Mouse (Mus musculus) heart, embryonic 11.5 days (tissue): ENCODE results near the gene Pigyl. TPM values are rescaled to one million over a fixed set of nuclear protein-coding genes. Genes with fewer than 3 reads are reported as not detected.

ENCODE experiments used
- ATAC-seq: fragments of 200-750 bp; cut with Nextera tagmentation; replicated peaks from 2 replicates; pipeline ENCODE4 v1.8.0; 2017; ENCODE audit warnings: moderate library complexity; ENCODE audit not compliant: insufficient number of reproducible peaks, low FRiP score, low TSS enrichment
- H3K27ac ChIP-seq: fragments of 300-500 bp; sonication (generic); 2 replicates; pipeline ENCODE4 v1.5.1; 2014; ENCODE audit warnings: mild to moderate bottlenecking, low read depth, low read length
- H3K27me3 ChIP-seq: fragments of 300-500 bp; sonication (generic); 2 replicates; pipeline ENCODE4 v1.6.1; 2014; ENCODE audit warnings: mild to moderate bottlenecking, low read length, mixed read lengths; ENCODE audit not compliant: control insufficient read depth, insufficient read depth
- H3K36me3 ChIP-seq: fragments of 300-500 bp; sonication (generic); 2 replicates; pipeline ENCODE4 v1.6.1; 2014; ENCODE audit warnings: mild to moderate bottlenecking, low read length, moderate library complexity, mixed read lengths; ENCODE audit not compliant: control insufficient read depth, insufficient read depth
- H3K4me1 ChIP-seq: fragments of 300-500 bp; sonication (generic); 2 replicates; pipeline ENCODE4 v1.6.1; 2014; ENCODE audit warnings: low read length; ENCODE audit not compliant: control insufficient read depth, insufficient read depth
- H3K4me2 ChIP-seq: fragments of 300-500 bp; sonication (generic); 2 replicates; pipeline ENCODE4 v1.6.1; 2014; ENCODE audit warnings: mild to moderate bottlenecking, moderate library complexity
- H3K4me3 ChIP-seq: fragments of 300-500 bp; sonication (generic); 2 replicates; pipeline ENCODE4 v1.5.1; 2014; ENCODE audit warnings: low read depth, low read length
- H3K9ac ChIP-seq: fragments of 300-500 bp; sonication (generic); 2 replicates; pipeline ENCODE4 v1.6.1; 2014; ENCODE audit warnings: mild to moderate bottlenecking, low read depth, low read length, moderate library complexity
- H3K9me3 ChIP-seq: fragments of 300-500 bp; sonication (generic); replicated peaks from 2 replicates; pipeline ENCODE4 v1.6.1; 2016; ENCODE audit warnings: low read length; ENCODE audit not compliant: control insufficient read depth
- WGBS: fragments of 180-500 bp; shearing (Covaris S2); extraction: QIAGEN DNeasy Blood & Tissue Kit; methylation state at CpG from one replicate; pipeline ENCODE4 v1.1.7; 2014; ENCODE audit not compliant: insufficient replicate concordance; 5-methylcytosine and 5-hydroxymethylcytosine counted together
- polyA plus RNA-seq: library from polyadenylated mRNA; unstranded; fragments of >200 nt; fragmentation: Nextera tagmentation; extraction: Ambion mirVana; gene quantifications from 2 replicates; pipeline ENCODE4 v1.2.1, GENCODE M21; 2014

The Pigyl gene
- polyA plus RNA-seq, 1 experiment from 2014 or later: 47.8 TPM

DNA sequence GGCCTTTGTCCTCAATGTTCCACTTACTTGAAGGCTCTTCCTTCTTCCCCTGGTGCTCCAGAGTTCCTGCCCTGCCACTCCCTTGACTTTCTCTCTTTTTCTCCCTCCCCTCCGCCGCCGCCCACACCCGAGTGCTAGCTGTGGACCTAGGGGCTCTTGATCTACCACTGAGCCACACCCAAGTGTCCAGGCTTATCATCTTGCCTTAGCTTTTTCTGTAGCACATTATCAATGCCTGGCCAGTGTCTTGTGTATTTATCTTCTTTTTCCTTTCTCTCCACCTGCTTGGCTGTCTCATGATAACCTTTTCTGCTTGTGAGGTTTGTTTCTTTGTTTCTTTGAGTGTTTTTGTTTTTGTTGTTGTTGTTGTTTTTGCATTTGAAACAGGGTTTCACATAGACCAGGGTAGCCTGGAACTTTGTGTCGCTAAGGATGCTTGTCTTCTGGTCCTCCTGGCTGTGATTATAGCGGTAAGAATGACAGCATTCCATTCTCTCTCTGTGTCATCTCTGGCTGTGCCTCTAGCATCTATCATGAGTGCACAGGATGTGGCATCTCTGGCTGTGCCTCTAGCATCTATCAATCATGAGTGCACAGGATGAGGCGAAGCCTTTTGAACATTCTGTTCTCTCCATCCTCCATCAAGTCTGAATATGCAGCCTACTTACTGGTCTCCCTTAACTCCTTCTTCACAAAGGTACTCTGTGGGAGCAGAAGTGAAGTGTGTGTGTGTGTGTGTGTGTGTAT is 20.8 kb upstream of the Pigyl start, which contains the start of gene Acp5:
Gene Acp5 (minus strand): TSS at position 68 of the 747 bp plus-strand sequence.
- Histone ChIP-seq H3K4me3 (peak within 1 kb of the TSS; percentile 45), H3K4me2 (peak within 1 kb of the TSS; percentile 47), H3K27ac (peak within 1 kb of the TSS; percentile 81), H3K9me3 (no peaks in the 10 kb centered on the region), H3K27me3 (peaks cover 3% of the 10 kb centered on the region; the same call in 1 of the 2 replicates), H3K36me3 (no peaks in the 10 kb centered on the region), H3K9ac (peak within 1 kb of the TSS; percentile 64), H3K4me1 (peaks cover 9% of the 10 kb centered on the region)
- 65% methylated on average over 7 of the region's 7 CpGs for WGBS
- ATAC-seq: peak; percentile 79

DNA sequence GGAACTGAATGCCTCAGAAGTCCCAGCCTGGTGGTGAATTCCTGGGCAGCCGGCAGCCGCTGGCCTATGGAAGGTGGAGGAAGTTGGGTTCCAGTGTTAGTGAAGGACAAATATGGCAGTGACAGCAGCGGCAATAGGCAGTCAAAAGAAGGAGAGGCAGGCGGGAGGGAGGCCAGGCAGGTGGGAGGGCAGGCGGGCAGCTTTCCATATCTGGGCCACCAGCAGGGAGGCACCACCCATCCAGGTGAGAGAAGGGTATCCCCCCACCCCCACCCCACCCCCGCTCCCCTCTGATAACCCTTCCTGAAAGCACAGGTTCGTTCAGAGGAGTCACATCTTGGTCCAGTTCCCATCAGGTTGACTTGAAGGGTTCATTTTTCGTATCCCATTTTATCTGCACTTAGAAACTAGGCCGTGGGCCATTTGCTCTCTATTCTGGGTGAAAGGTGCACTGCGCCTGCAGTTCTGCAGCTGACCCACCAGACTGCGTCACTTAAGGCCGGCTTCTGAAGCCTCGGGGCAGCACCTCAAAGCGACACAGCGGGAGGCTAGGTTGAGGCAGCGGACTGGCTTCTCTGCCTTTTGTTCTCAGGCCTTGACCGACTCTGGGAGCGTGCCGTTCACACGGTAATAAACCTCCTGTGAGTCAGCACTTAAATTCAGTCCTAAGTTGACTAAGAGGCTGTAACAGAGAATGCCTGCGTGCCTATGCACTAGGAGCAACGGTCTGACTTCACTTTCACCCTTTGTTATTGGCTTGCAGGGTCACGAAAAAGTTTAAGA is 19.7 kb upstream of the Pigyl start:
- Histone ChIP-seq H3K27ac (peak overlapping the region; percentile 81), H3K36me3 (no peaks in the 10 kb centered on the region), H3K4me2 (peak overlapping the region; percentile 47), H3K4me3 (peak overlapping the region; percentile 28), H3K9ac (peak overlapping the region; percentile 25), H3K9me3 (no peaks in the 10 kb centered on the region), H3K27me3 (0 out of 2 replicates have a peak, but pooled peaks cover 3% of the 10 kb centered on the region), H3K4me1 (no peaks in the 10 kb centered on the region; the same call in 1 of the 2 replicates)
- 12% methylated on average over 23 of the region's 23 CpGs for WGBS
- ATAC-seq: peak; percentile 63; the same call in 1 of the 2 replicates

DNA sequence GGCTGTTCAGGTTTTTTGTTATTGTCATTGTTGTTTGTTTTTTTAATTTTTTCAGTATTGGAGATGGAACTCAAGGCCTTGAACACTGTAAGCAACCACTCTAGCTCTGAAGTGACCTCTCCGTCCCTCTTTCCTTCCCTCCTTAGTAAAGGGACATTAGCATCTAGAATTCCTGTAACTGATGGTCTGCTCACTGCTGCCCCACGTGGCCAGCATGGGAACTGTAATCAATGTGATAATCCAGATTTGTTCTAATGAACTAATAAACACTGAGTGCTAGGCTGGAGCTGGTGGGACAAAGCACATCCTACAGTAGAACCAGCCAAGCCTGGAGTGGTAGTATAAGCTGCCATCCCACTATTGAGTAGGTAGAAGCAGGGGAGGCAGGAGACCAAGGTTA is 18.2 kb upstream of the Pigyl start:
- no peak overlapping the region for H3K4me2 ChIP-seq
- 0 out of 2 replicates have a peak, but pooled peaks cover 3% of the 10 kb centered on the region for H3K27me3 ChIP-seq
- no peak for ATAC-seq
- H3K9ac ChIP-seq: no peak overlapping the region
- no peaks in the 10 kb centered on the region for H3K4me1 ChIP-seq
- no peak overlapping the region for H3K27ac ChIP-seq
- WGBS: 36% methylated on average over 2 of the region's 2 CpGs
- H3K4me3 ChIP-seq: no peak overlapping the region
- no peaks in the 10 kb centered on the region for H3K36me3 ChIP-seq
- H3K9me3 ChIP-seq: no peaks in the 10 kb centered on the region

DNA sequence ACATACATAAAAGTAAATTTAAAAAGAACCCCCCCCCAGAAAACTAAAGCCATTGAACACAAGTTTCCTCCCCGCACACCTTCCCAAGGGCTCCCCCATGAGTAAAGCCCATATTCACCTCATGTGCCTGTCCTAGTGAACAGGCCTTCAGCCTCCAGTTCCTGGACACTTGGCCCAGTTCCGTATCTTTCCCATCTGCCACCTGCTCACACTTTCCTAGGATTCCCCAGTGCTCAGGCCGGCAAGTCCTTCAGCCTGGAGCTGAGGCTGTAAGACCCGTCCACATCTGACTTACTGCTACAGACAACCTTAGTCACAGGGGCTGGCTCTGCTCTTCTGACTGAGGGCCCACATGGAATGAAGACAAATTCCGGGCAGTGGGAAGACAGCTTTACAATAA is 16.9 kb upstream of the Pigyl start:
- 0 out of 2 replicates have a peak, but pooled peaks cover 3% of the 10 kb centered on the region for H3K27me3 ChIP-seq
- WGBS: 86% methylated on average over 5 of the region's 5 CpGs
- H3K36me3 ChIP-seq: no peaks in the 10 kb centered on the region
- H3K9me3 ChIP-seq: no peaks in the 10 kb centered on the region
- no peak overlapping the region for H3K9ac ChIP-seq
- H3K4me3 ChIP-seq: no peak overlapping the region
- no peak overlapping the region for H3K4me2 ChIP-seq
- no peak overlapping the region for H3K27ac ChIP-seq
- ATAC-seq: no peak
- no peaks in the 10 kb centered on the region for H3K4me1 ChIP-seq

DNA sequence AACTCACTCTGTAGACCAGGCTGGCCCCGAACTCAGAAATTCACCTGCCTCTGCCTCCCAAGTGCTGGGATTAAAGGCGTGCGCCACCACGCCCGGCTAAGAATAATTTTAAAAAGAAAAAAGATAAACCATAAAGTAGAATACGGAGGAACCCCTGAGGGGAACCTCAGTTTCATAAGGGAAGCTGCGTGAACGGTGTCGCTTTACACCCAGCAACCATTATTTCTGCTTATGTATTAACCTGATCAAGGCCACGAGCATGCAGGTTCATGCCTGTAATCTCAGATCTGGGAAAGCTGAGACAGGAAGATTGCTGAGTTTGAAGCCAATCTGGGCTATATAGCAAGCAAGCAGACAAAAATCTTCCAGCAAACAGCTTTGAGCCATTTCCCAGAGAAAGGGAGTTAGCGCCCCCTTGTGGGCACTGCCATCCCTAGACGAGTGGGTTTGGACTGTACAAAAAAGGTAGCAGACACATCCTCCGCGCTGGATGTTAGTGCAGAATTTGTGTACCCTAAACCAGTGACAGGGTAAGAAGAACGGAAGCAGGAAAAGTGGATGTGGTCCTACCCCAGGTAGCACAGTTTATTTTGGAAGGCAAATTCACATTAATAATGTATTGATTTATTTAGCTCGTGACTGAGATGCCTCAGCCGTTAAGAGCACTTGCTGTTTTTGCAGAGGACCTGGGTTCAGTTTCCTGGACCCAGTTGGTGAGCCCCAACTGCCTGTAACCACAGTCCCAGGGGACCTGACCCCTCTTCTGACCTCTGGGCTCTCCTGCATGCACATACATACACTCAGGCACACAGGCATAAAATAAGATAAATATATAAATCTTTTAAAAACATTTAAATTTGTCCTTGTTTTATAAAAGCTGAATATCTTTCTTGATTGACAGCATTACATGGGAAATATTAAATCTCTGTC is 13.3 kb upstream of the Pigyl start:
- Histone ChIP-seq H3K27ac (no peak overlapping the region), H3K4me1 (no peaks in the 10 kb centered on the region), H3K27me3 (no peaks in the 10 kb centered on the region), H3K9ac (no peak overlapping the region), H3K9me3 (no peaks in the 10 kb centered on the region), H3K4me3 (no peak overlapping the region), H3K4me2 (no peak overlapping the region), H3K36me3 (no peaks in the 10 kb centered on the region)
- no peak for ATAC-seq
- 53% methylated on average over 17 of the region's 17 CpGs for WGBS

- WGBS: 70% methylated on average over 7 of the region's 8 CpGs
- no peaks in the 10 kb centered on the region for H3K36me3 ChIP-seq
- ATAC-seq: no peak
- H3K27ac ChIP-seq: no peak overlapping the region
- no peaks in the 10 kb centered on the region for H3K4me1 ChIP-seq
- H3K9ac ChIP-seq: no peak overlapping the region
- H3K4me3 ChIP-seq: no peak overlapping the region
- H3K9me3 ChIP-seq: no peaks in the 10 kb centered on the region
- H3K4me2 ChIP-seq: no peak overlapping the region
- H3K27me3 ChIP-seq: no peaks in the 10 kb centered on the region
Measured at GRCm38 (mm10) chr9:22144304-22144965, 12.2 kb upstream of the Pigyl start.

GRCm38 (mm10) chr9:22149426-22150248 is 7.0 kb upstream of the Pigyl start:
- Histone ChIP-seq H3K36me3 (no peaks in the 10 kb centered on the region), H3K9ac (no peak overlapping the region), H3K4me2 (no peak overlapping the region), H3K4me1 (no peaks in the 10 kb centered on the region), H3K27me3 (no peaks in the 10 kb centered on the region), H3K9me3 (no peaks in the 10 kb centered on the region), H3K4me3 (no peak overlapping the region), H3K27ac (no peak overlapping the region)
- 62% methylated on average over 20 of the region's 20 CpGs for WGBS
- ATAC-seq: peak; percentile 69; the same call in 1 of the 2 replicates
